Mouse (Mus musculus) spleen, adult 2 months (tissue): Measurements from ENCODE around the gene Atp2c2.

Experiments
- CTCF ChIP-seq: fragments of 200-500 bp; IDR thresholded peaks from 2 replicates; pipeline ENCODE4 v1.5.1; 2011; ENCODE audit warnings: mild to moderate bottlenecking, inconsistent platforms; ENCODE audit not compliant: insufficient read depth, insufficient read length, insufficient replicate concordance; ENCODE audit errors: extremely low read depth
- POLR2A ChIP-seq: fragments of 200-500 bp; IDR thresholded peaks from 2 replicates; pipeline ENCODE4 v1.6.1; 2011; ENCODE audit warnings: low read depth, low read length, inconsistent platforms

DNA sequence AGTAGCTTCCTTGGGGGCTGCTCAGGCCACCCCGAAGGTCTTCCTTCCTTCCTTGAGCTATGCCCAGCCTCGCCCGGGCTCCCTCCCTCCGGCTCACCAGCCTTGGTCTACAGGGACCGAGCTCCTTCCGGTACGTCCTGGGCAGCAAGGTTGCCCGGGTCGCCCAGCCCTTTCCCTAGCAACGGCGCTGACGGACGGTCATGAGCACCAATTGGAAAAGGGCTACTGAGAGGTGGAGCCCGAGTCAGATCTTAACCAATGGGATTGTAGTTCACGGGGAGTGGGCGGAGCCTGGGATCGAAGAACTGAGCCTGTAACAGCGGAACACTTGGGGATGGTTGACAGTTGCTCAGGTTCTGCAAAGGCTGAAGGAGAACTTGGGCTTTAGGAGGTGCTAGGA is 78.5 kb downstream of the Atp2c2 start, which contains the start of gene Tldc1:
- TF ChIP-seq CTCF = no peak
- TF ChIP-seq POLR2A = no peak; the same call in 1 of the 2 replicates
